In genomic region chr7:130325983-130326433, GRCm38 (mm10) we compare ENCODE assay signal across 8 mouse cellular contexts.
DNase-seq lines count a peak whose midpoint lies in the region; ATAC-seq lines count a peak whose summit lies in the region.
"Had no signal": no experiment of that assay in that cellular context is flagged by ENCODE, and none has a peak within 500 bp of the region (broad histone marks: within the 10 kb centered on the region; RNA-seq: fewer than 3 reads in every experiment).

No protein-coding gene starts in this region.

- H3K9ac ChIP-seq in intestine, embryonic 14.5 days (ENCODE audit: low read length): no peak overlapping the region

- no peaks in the 10 kb centered on the region for H3K9me3 ChIP-seq in intestine, embryonic 14.5 days (ENCODE audit: control insufficient read depth, low read length)

- WGBS in intestine, embryonic 14.5 days: 68% methylated on average over 15 of the region's 15 CpGs

- H3K4me2 ChIP-seq in intestine, embryonic 14.5 days (ENCODE audit: low read length): no peak overlapping the region

- intact Hi-C loops in left cerebral cortex, postnatal 14 days (cut with DNase I): no loop called here

- peaks cover 10% of the 10 kb centered on the region for H3K4me1 ChIP-seq in intestine, embryonic 14.5 days (replicated peaks; ENCODE audit: control insufficient read depth, insufficient read depth, low read length)

- peaks cover 4% of the 10 kb centered on the region; the same call in 1 of the 2 replicates for H3K27me3 ChIP-seq in intestine, embryonic 14.5 days (replicated peaks; ENCODE audit: control insufficient read depth, insufficient read depth, low read length)

- no peaks in the 10 kb centered on the region for H3K36me3 ChIP-seq in intestine, embryonic 14.5 days (ENCODE audit: control insufficient read depth, insufficient read depth, low read length)

- peak; percentile 32; the same call in 1 of the 2 replicates for ATAC-seq in intestine, embryonic 14.5 days (replicated peaks; ENCODE audit: low FRiP score, low TSS enrichment, low read depth)

- H3K4me3 ChIP-seq in intestine, embryonic 14.5 days (ENCODE audit: low read depth, low read length): no peak overlapping the region
- H3K4me3 ChIP-seq: myocyte had no signal

- no peak overlapping the region for H3K27ac ChIP-seq in intestine, embryonic 14.5 days (ENCODE audit: low read depth)

- peak; percentile 18 to 33 for DNase-seq in left cerebral cortex, postnatal 14 days (ENCODE audit: low spot score in 2 of 2)
- no peak for DNase-seq in left cerebral cortex, adult 9 months (ENCODE audit: low spot score in 2 of 2)
- DNase-seq in brain, embryonic 18.5 days (ENCODE audit: low read depth, low spot score): peak; percentile 10
- DNase-seq in intestine, embryonic 14.5 days (ENCODE audit: low spot score): no peak
- peak; percentile 86 for DNase-seq in lung, postnatal 4 days
- no peak for DNase-seq in gastrocnemius, postnatal 25 days
- DNase-seq in cerebellum, adult 9-11 months: no peak

Comparison
In these comparisons a context has a peak if more than half of its experiments do, and no peak if none do; other contexts are left out.
1. DNase-seq: peak in left cerebral cortex, postnatal 14 days (2 of 2), brain, embryonic 18.5 days (single experiment) and lung, postnatal 4 days (2 of 2); none in left cerebral cortex, adult 9 months (0 of 2), intestine, embryonic 14.5 days (single experiment), gastrocnemius, postnatal 25 days (single experiment) and cerebellum, adult 9-11 months (single experiment).